Mouse (Mus musculus) spleen, adult 2 months (tissue): Measurements from ENCODE around the gene Gatb.

ENCODE experiments used
- CTCF ChIP-seq: fragments of 200-500 bp; IDR thresholded peaks from 2 replicates; pipeline ENCODE4 v1.5.1; 2011; ENCODE audit warnings: mild to moderate bottlenecking, inconsistent platforms; ENCODE audit not compliant: insufficient read depth, insufficient read length, insufficient replicate concordance; ENCODE audit errors: extremely low read depth
- POLR2A ChIP-seq: fragments of 200-500 bp; IDR thresholded peaks from 2 replicates; pipeline ENCODE4 v1.6.1; 2011; ENCODE audit warnings: low read depth, low read length, inconsistent platforms

DNA sequence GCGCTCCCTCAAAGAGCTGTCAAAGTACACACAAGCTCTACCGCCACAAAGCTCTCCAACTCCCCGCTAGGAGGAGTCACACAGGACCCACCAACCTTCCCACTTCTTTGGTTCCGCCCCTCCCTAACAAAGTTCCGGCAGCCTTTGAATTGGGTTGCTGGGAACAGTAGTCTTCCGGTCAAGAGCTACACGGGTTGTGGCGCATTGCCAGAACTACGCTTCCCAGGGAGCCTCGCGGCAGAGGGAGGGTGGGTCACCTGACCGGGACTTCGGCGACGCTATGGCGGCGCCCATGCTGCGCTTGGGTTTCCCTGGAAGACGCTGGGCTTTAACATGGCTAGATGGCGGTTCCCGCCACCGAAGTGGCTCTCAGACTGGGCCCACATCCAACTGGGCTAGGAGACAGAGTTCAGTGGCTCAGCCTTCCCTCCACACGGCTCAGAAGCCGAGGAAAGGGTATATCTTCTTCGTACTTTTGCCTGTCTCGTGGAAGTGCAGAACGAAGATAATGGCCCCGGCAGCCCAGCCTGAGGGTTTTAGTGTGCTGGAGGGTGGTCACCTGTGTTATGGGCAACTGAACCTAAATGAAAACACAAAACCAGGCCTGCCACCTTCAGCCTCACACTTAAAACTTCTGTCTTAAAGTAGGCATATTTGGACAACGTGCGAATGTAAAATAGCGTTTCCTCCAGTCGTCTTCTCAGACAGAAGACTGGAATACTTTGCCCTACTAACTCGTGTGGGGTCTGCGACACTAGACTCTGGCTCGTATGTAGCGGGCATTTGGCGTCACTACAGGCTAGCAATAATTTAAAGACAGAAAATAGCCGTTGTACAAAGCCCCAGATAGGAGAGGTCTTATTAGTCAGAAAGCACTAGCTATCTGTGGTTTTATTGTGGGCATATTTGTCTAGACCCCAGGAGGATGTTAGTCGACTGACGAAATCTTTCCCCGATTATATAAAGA is at the start of gene Gatb:
- TF ChIP-seq POLR2A = peak; percentile 87
- peak; percentile 56; the same call in 1 of the 2 replicates for TF ChIP-seq CTCF
